Mouse (Mus musculus): ENCODE measurements at regions not wholly inside any gene's neighbourhood (a gene's known extent, or its start where the extent isn't known, plus 50 kb on each side); places are given as distances from the start of the nearest gene placed in this dataset.
"Not testable (repeated sequence)": the region's sequence is repeated elsewhere in the genome, so short reads cannot be mapped to it uniquely, and the experiment has no call there.

GRCm38 (mm10) chr2:75781781-75782211, 50.2 kb upstream of the Agps start:
- no peak overlapping the region for H3K27ac ChIP-seq
- H3K4me2 ChIP-seq (ENCODE audit: low read depth, low read length): no peak overlapping the region
- no peak for ATAC-seq
- 0 out of 2 replicates have a peak, but pooled peaks cover 4% of the 10 kb centered on the region for H3K4me1 ChIP-seq (ENCODE audit: insufficient read depth, low read length)
- no peaks in the 10 kb centered on the region for H3K9me3 ChIP-seq (ENCODE audit: low read length)
- H3K27me3 ChIP-seq (ENCODE audit: insufficient read depth, low read length): no peaks in the 10 kb centered on the region
- no peak for TF ChIP-seq CTCF (IDR thresholded peaks at IDR 0.05; ENCODE audit: low read depth)
- no peaks in the 10 kb centered on the region for H3K36me3 ChIP-seq (ENCODE audit: insufficient read depth, low read length)
- no peak overlapping the region for H3K9ac ChIP-seq (replicated peaks; ENCODE audit: low read length)
- H3K4me3 ChIP-seq (ENCODE audit: low read length): no peak overlapping the region
- DNase-seq (ENCODE audit: low spot score): no peak
- 69% methylated on average over 6 of the region's 6 CpGs for WGBS

- ATAC-seq: peak; percentile 68
- peak; percentile 77 for DNase-seq (ENCODE audit: low spot score)
- 0 out of 2 replicates have a peak, but pooled peaks cover 6% of the 10 kb centered on the region for H3K4me1 ChIP-seq (ENCODE audit: insufficient read depth, low read length)
- H3K9me3 ChIP-seq (ENCODE audit: low read length): no peaks in the 10 kb centered on the region
- 0% methylated on average over 3 of the region's 3 CpGs for WGBS
- peak overlapping the region; percentile 27; the same call in 1 of the 2 replicates for H3K4me2 ChIP-seq (ENCODE audit: low read depth, low read length)
- no peaks in the 10 kb centered on the region for H3K36me3 ChIP-seq (ENCODE audit: insufficient read depth, low read length)
- no peaks in the 10 kb centered on the region for H3K27me3 ChIP-seq (ENCODE audit: insufficient read depth, low read length)
- TF ChIP-seq CTCF (IDR thresholded peaks at IDR 0.05; ENCODE audit: low read depth): peak; percentile 76
- no peak overlapping the region for H3K4me3 ChIP-seq (ENCODE audit: low read length)
- H3K27ac ChIP-seq: no peak overlapping the region
- no peak overlapping the region for H3K9ac ChIP-seq (replicated peaks; ENCODE audit: low read length)
Observed at GRCm38 (mm10) chr2:75781078-75781477, 50.9 kb upstream of the Agps start.

- ATAC-seq; H3K27ac ChIP-seq; H3K9ac ChIP-seq (replicated peaks; ENCODE audit: low read length); DNase-seq (ENCODE audit: low spot score); H3K4me3 ChIP-seq (ENCODE audit: low read length); H3K36me3 ChIP-seq (ENCODE audit: insufficient read depth, low read length); H3K4me2 ChIP-seq (ENCODE audit: low read depth, low read length); H3K27me3 ChIP-seq (ENCODE audit: insufficient read depth, low read length); H3K9me3 ChIP-seq (ENCODE audit: low read length); H3K4me1 ChIP-seq (ENCODE audit: insufficient read depth, low read length): not testable (repeated sequence)
- WGBS: 86% methylated on average over 3 of the region's 3 CpGs
Observed at GRCm38 (mm10) chr2:75778628-75779027, 53.3 kb upstream of the Agps start.

- H3K27me3 ChIP-seq (ENCODE audit: insufficient read depth, low read length): no peaks in the 10 kb centered on the region
- no peaks in the 10 kb centered on the region for H3K36me3 ChIP-seq (ENCODE audit: insufficient read depth, low read length)
- H3K9me3 ChIP-seq (ENCODE audit: low read length): no peaks in the 10 kb centered on the region
- H3K9ac ChIP-seq (replicated peaks; ENCODE audit: low read length): no peak overlapping the region
- H3K4me2 ChIP-seq (ENCODE audit: low read depth, low read length): peak overlapping the region; percentile 31; the same call in 1 of the 2 replicates
- ATAC-seq (no peak), DNase-seq (ENCODE audit: low spot score) (no peak)
- H3K27ac ChIP-seq: no peak overlapping the region
- H3K4me1 ChIP-seq (ENCODE audit: insufficient read depth, low read length): 0 out of 2 replicates have a peak, but pooled peaks cover 6% of the 10 kb centered on the region
- H3K4me3 ChIP-seq (ENCODE audit: low read length): no peak overlapping the region
- 12% methylated on average over 5 of the region's 6 CpGs for WGBS
- TF ChIP-seq CTCF (IDR thresholded peaks at IDR 0.05; ENCODE audit: low read depth): no peak
Observed at GRCm38 (mm10) chr2:75777040-75777451, 54.9 kb upstream of the Agps start.

GRCm38 (mm10) chr2:75776533-75776932, 55.4 kb upstream of the Agps start:
- Histone ChIP-seq H3K4me3 (ENCODE audit: low read length) (no peak overlapping the region), H3K36me3 (ENCODE audit: insufficient read depth, low read length) (no peaks in the 10 kb centered on the region), H3K27ac (no peak overlapping the region), H3K27me3 (ENCODE audit: insufficient read depth, low read length) (no peaks in the 10 kb centered on the region), H3K9me3 (ENCODE audit: low read length) (no peaks in the 10 kb centered on the region), H3K9ac (replicated peaks; ENCODE audit: low read length) (no peak overlapping the region), H3K4me1 (ENCODE audit: insufficient read depth, low read length) (0 out of 2 replicates have a peak, but pooled peaks cover 6% of the 10 kb centered on the region), H3K4me2 (ENCODE audit: low read depth, low read length) (peak overlapping the region; percentile 31; the same call in 1 of the 2 replicates)
- DNase-seq (ENCODE audit: low spot score): no peak
- no peak for TF ChIP-seq CTCF (IDR thresholded peaks at IDR 0.05; ENCODE audit: low read depth)
- ATAC-seq: no peak
- WGBS: 30% methylated on average over 12 of the region's 12 CpGs

- WGBS: 81% methylated on average over 1 of the region's 1 CpGs
Observed at GRCm38 (mm10) chr2:75775217-75775616, 56.8 kb upstream of the Agps start.

GRCm38 (mm10) chr2:75773431-75773830, 58.5 kb upstream of the Agps start:
- no peaks in the 10 kb centered on the region for H3K36me3 ChIP-seq (ENCODE audit: insufficient read depth, low read length)
- H3K4me2 ChIP-seq (ENCODE audit: low read depth, low read length): no peak overlapping the region
- no peaks in the 10 kb centered on the region for H3K9me3 ChIP-seq (ENCODE audit: low read length)
- no peaks in the 10 kb centered on the region for H3K27me3 ChIP-seq (ENCODE audit: insufficient read depth, low read length)
- no peak overlapping the region for H3K9ac ChIP-seq (replicated peaks; ENCODE audit: low read length)
- ATAC-seq (no peak), DNase-seq (ENCODE audit: low spot score) (no peak)
- no peak overlapping the region for H3K4me3 ChIP-seq (ENCODE audit: low read length)
- H3K4me1 ChIP-seq (ENCODE audit: insufficient read depth, low read length): 0 out of 2 replicates have a peak, but pooled peaks cover 3% of the 10 kb centered on the region
- no peak overlapping the region for H3K27ac ChIP-seq
- 89% methylated on average over 5 of the region's 5 CpGs for WGBS
- no peak for TF ChIP-seq CTCF (IDR thresholded peaks at IDR 0.05; ENCODE audit: low read depth)

More at GRCm38 (mm10) chr2:75775217-75775616, 56.8 kb upstream of the Agps start:
- ATAC-seq (no peak), DNase-seq (ENCODE audit: low spot score) (no peak)
- TF ChIP-seq CTCF (IDR thresholded peaks at IDR 0.05; ENCODE audit: low read depth): no peak
- Histone ChIP-seq H3K4me2 (ENCODE audit: low read depth, low read length) (no peak overlapping the region), H3K27ac (no peak overlapping the region), H3K36me3 (ENCODE audit: insufficient read depth, low read length) (no peaks in the 10 kb centered on the region), H3K9ac (replicated peaks; ENCODE audit: low read length) (no peak overlapping the region), H3K4me3 (ENCODE audit: low read length) (no peak overlapping the region), H3K9me3 (ENCODE audit: low read length) (no peaks in the 10 kb centered on the region), H3K27me3 (ENCODE audit: insufficient read depth, low read length) (no peaks in the 10 kb centered on the region), H3K4me1 (ENCODE audit: insufficient read depth, low read length) (0 out of 2 replicates have a peak, but pooled peaks cover 3% of the 10 kb centered on the region)

Measured in hindbrain, postnatal 0 days (tissue).